Mouse (Mus musculus) forebrain, postnatal 0 days (tissue): ENCODE results near the gene Gls. TPM values are rescaled to one million over a fixed set of nuclear protein-coding genes. Genes with fewer than 3 reads are reported as not detected.

Experiments used
- ATAC-seq: fragments of 200-750 bp; cut with Nextera tagmentation; 2 replicates; pipeline ENCODE4 v1.8.0; 2017; ENCODE audit warnings: mild to moderate bottlenecking, moderate library complexity
- DNase-seq: peaks from one replicate; pipeline ENCODE4 v3.0.0-alpha.2; 2015
- H3K27ac ChIP-seq: fragments of 300-500 bp; sonication (generic); 2 replicates; pipeline ENCODE4 v1.5.1; 2014; ENCODE audit warnings: low read depth, mild to moderate bottlenecking, antibody characterized with exemption, low read length, moderate library complexity, mixed read lengths
- H3K27me3 ChIP-seq: fragments of 300-500 bp; sonication (generic); 2 replicates; pipeline ENCODE4 v1.6.1; 2014; ENCODE audit warnings: mild to moderate bottlenecking, low read length, mixed read lengths; ENCODE audit not compliant: insufficient read depth
- H3K36me3 ChIP-seq: fragments of 300-500 bp; sonication (generic); 2 replicates; pipeline ENCODE4 v1.6.1; 2014; ENCODE audit warnings: mild to moderate bottlenecking, moderate library complexity; ENCODE audit not compliant: insufficient read depth
- H3K4me1 ChIP-seq: fragments of 300-500 bp; sonication (generic); 2 replicates; pipeline ENCODE4 v1.6.1; 2014; ENCODE audit warnings: antibody characterized with exemption; ENCODE audit not compliant: insufficient read depth
- H3K4me2 ChIP-seq: fragments of 300-500 bp; sonication (generic); 2 replicates; pipeline ENCODE4 v1.6.1; 2014; ENCODE audit warnings: low read depth, mild to moderate bottlenecking, moderate library complexity
- H3K4me3 ChIP-seq: fragments of 300-500 bp; sonication (generic); 2 replicates; pipeline ENCODE4 v1.5.1; 2014; ENCODE audit warnings: low read depth, low read length, mixed read lengths
- H3K9ac ChIP-seq: fragments of 300-500 bp; sonication (generic); 2 replicates; pipeline ENCODE4 v1.6.1; 2014; ENCODE audit warnings: mild to moderate bottlenecking
- H3K9me3 ChIP-seq: fragments of 300-500 bp; sonication (generic); 2 replicates; pipeline ENCODE4 v1.6.1; 2016; ENCODE audit warnings: low read length
- CTCF ChIP-seq: sonication (generic); IDR thresholded peaks from 2 replicates; pipeline ENCODE4 v1.5.1; 2016; ENCODE audit warnings: antibody characterized with exemption, control low read depth, low read depth
- WGBS: fragments of 180-500 bp; shearing (Covaris S2); extraction: QIAGEN DNeasy Blood & Tissue Kit; methylation state at CpG from one replicate; pipeline ENCODE4 v1.1.7; 2014; 5-methylcytosine and 5-hydroxymethylcytosine counted together
- polyA plus RNA-seq: library from polyadenylated mRNA; unstranded; fragments of >200 nt; fragmentation: Nextera tagmentation; extraction: Ambion mirVana; gene quantifications from 2 replicates; pipeline ENCODE4 v1.2.1, GENCODE M21; 2015
- total RNA-seq: library from RNA; depleted of rRNA; stranded (reverse); fragments of >200 nt; gene quantifications from 2 replicates; pipeline ENCODE4 v1.2.3, GENCODE M21; 2014

The Gls gene
- total and polyA plus RNA-seq, 2 experiments from 2014 or later, result 27.9 to 254 TPM

DNA sequence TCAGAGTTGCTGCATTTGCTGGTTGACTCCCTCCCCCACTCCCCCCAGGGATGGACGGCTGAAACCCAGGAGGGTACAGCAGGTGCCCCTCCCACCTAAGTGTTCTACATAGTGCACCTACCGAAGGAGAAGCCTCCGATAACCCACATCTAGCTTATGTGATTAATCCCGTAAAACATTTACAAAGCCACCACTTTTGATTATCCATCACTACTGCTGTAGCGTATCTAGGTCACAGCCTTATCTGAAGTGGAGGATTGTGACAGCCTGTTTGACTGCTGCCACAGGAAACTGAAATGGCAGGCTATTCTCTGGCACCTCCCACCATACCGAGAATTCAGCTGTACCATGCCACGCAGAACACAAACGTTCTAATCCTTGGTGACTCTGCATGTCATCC, 61.8 kb downstream of the Gls start:
- DNase-seq, result no peak
- H3K4me1 ChIP-seq, result no peaks in the 10 kb centered on the region
- ATAC-seq, result peak; percentile 38; the same call in 1 of the 2 replicates
- H3K4me3 ChIP-seq, result no peak overlapping the region
- TF ChIP-seq CTCF, result no peak
- no peak overlapping the region for H3K9ac ChIP-seq
- H3K27ac ChIP-seq, result no peak overlapping the region
- peaks cover 6% of the 10 kb centered on the region; the same call in 1 of the 2 replicates for H3K36me3 ChIP-seq
- H3K27me3 ChIP-seq, result no peaks in the 10 kb centered on the region
- 72% methylated on average over 8 of the region's 8 CpGs for WGBS
- H3K4me2 ChIP-seq, result no peak overlapping the region
- no peaks in the 10 kb centered on the region for H3K9me3 ChIP-seq

DNA sequence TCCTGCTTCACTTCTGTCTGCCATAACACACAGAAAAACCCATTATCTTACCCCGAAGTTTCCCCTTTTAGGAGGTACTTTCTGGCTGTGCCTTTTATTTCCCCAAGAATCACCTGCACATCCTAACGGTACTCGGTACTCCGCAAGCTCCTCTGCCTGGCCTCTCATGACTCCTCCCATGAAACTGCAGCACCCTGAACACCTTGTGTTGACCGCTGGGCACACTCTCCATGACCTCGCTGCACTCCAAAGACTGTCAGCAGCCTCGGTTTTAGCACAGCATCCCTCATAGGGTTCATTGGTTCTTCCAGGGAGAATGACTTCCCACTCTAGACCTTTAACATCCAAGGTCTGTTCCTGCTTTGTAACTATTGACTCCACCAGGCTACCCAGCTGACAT, 62.3 kb downstream of the Gls start:
- no peaks in the 10 kb centered on the region for H3K9me3 ChIP-seq
- no peaks in the 10 kb centered on the region for H3K4me1 ChIP-seq
- no peak overlapping the region for H3K27ac ChIP-seq
- H3K36me3 ChIP-seq, result peaks cover 11% of the 10 kb centered on the region
- WGBS, result 78% methylated on average over 7 of the region's 7 CpGs
- no peak overlapping the region for H3K4me3 ChIP-seq
- ATAC-seq (no peak), DNase-seq (no peak)
- H3K4me2 ChIP-seq, result no peak overlapping the region
- H3K27me3 ChIP-seq, result no peaks in the 10 kb centered on the region
- TF ChIP-seq CTCF, result no peak
- no peak overlapping the region for H3K9ac ChIP-seq

DNA sequence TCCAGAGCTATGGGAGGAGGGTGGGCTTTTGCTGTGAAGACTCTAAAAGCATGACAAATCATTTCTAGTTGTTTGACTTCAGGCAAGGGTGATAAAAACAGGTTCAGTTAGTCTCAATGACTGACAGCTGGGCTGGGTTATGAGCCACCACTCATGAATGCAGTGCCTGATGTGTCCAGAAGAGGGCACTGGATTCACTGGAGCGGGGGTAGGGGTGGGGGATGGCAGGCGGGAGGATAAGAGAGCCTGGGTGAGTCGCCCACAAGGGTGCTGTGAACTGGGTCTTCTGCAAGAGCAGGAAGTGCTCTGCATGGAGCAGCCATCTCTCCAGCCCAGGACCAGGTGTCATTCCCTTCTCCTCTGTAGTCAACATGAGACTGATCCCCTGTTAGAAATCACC, 63.0 kb downstream of the Gls start:
- no peak overlapping the region for H3K27ac ChIP-seq
- H3K4me1 ChIP-seq, result no peaks in the 10 kb centered on the region
- peak; percentile 52 for ATAC-seq
- DNase-seq, result no peak
- WGBS, result 15% methylated on average over 3 of the region's 3 CpGs
- H3K36me3 ChIP-seq, result peaks cover 11% of the 10 kb centered on the region
- TF ChIP-seq CTCF, result peak; percentile 59
- H3K9ac ChIP-seq, result no peak overlapping the region
- H3K4me2 ChIP-seq, result no peak overlapping the region
- H3K9me3 ChIP-seq, result no peaks in the 10 kb centered on the region
- H3K4me3 ChIP-seq, result no peak overlapping the region
- H3K27me3 ChIP-seq, result no peaks in the 10 kb centered on the region

DNA sequence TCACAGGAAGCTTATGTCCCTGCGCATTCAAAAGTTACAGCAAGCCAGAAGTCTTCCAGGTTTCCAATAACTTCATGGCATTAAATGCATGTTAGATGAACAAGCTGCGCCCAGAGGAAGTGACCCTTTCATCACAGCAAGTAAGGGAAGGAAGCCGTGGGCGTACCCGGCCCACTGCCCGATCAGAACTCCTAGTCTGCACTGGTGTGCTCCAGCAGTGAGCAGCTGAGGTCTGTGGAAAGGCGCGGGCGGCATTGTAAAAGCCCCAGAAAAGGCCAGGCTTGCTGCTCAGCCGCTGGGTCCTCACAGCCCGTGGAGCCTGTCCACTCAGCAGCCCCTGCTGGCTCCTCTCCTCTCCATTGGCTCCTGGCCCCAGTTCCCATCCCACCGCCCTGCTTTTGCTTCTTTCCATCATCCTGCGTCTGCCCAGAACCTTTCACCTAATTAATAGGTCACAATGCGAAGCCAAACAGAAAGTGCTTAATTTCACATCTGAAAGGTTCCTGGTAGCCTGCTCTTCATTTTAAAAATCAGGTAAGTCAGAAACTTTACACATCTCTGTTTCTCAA, 66.3 kb downstream of the Gls start:
- H3K27me3 ChIP-seq, result no peaks in the 10 kb centered on the region
- H3K9me3 ChIP-seq, result no peaks in the 10 kb centered on the region
- H3K27ac ChIP-seq, result no peak overlapping the region
- no peak for DNase-seq
- WGBS, result 69% methylated on average over 14 of the region's 14 CpGs
- H3K36me3 ChIP-seq, result peaks cover 17% of the 10 kb centered on the region
- H3K4me2 ChIP-seq, result no peak overlapping the region
- H3K9ac ChIP-seq, result no peak overlapping the region
- H3K4me1 ChIP-seq, result no peaks in the 10 kb centered on the region
- 0 out of 2 replicates have a peak, but pooled peaks have one; percentile 14 for ATAC-seq
- no peak for TF ChIP-seq CTCF
- no peak overlapping the region for H3K4me3 ChIP-seq

DNA sequence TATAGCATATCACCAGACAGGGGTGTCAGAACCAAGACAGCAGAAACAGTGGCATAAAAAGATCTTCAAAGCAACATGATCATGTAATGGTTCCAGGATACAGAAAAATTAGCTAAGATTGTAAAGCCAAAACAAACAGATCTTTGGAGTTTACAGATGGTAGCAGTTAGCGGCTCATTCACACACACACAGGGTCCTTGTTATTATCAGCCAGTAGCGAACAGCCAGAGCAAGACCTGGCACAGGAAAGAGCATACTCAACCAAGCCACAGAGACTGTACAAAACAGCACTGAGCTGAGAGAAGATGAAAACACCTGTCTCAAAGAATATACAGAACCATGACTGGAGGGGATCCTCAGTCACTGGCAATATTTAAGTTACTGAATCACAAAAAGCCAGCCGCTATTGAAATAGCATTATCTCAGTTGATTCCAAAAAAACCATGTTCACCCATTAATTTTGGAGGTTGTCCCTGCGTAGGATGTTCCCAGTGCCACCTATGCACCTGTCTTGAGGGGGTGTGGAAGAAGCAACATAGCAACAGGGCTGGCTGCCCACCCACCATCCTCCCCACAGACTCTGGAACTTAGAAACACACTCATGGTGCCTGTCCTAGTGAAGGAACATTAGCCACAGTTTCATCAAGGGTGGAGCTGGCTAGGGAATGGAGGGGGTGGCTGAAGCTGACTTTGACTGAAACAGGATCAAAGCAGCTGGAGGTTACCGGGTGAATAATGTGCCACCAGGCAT, 69.2 kb downstream of the Gls start:
- no peak overlapping the region for H3K4me3 ChIP-seq
- no peaks in the 10 kb centered on the region for H3K4me1 ChIP-seq
- no peak overlapping the region for H3K27ac ChIP-seq
- no peaks in the 10 kb centered on the region for H3K9me3 ChIP-seq
- H3K4me2 ChIP-seq, result no peak overlapping the region
- no peak for TF ChIP-seq CTCF
- DNase-seq (no peak), ATAC-seq (peak; percentile 53; the same call in 1 of the 2 replicates)
- H3K36me3 ChIP-seq, result peaks cover 17% of the 10 kb centered on the region
- WGBS, result 85% methylated on average over 5 of the region's 5 CpGs
- H3K27me3 ChIP-seq, result no peaks in the 10 kb centered on the region
- no peak overlapping the region for H3K9ac ChIP-seq

DNA sequence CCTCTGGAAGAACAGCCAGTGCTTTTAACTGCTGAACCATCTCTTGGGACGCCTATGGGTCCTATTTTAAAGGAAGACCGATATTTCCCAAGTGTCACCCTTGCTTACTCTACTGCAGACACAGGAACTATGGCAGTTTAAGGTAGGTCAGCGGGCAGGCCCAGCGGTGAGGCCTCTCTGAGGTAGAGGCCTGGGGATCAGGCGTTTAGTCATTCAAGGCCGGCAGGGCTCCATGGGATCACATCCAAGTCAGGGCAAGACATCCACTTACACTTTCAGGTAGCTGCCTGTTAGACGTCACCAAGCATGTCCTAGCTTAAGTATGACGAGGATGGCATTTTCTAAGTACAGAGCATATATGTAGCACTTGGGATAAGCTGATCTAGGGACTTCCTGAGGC, 71.9 kb downstream of the Gls start:
- Histone ChIP-seq H3K27ac (no peak overlapping the region), H3K36me3 (peaks cover 10% of the 10 kb centered on the region), H3K9ac (no peak overlapping the region), H3K4me3 (no peak overlapping the region), H3K4me1 (no peaks in the 10 kb centered on the region), H3K4me2 (no peak overlapping the region), H3K27me3 (no peaks in the 10 kb centered on the region), H3K9me3 (no peaks in the 10 kb centered on the region)
- ATAC-seq (no peak), DNase-seq (no peak)
- WGBS, result 90% methylated on average over 8 of the region's 8 CpGs
- TF ChIP-seq CTCF, result no peak

DNA sequence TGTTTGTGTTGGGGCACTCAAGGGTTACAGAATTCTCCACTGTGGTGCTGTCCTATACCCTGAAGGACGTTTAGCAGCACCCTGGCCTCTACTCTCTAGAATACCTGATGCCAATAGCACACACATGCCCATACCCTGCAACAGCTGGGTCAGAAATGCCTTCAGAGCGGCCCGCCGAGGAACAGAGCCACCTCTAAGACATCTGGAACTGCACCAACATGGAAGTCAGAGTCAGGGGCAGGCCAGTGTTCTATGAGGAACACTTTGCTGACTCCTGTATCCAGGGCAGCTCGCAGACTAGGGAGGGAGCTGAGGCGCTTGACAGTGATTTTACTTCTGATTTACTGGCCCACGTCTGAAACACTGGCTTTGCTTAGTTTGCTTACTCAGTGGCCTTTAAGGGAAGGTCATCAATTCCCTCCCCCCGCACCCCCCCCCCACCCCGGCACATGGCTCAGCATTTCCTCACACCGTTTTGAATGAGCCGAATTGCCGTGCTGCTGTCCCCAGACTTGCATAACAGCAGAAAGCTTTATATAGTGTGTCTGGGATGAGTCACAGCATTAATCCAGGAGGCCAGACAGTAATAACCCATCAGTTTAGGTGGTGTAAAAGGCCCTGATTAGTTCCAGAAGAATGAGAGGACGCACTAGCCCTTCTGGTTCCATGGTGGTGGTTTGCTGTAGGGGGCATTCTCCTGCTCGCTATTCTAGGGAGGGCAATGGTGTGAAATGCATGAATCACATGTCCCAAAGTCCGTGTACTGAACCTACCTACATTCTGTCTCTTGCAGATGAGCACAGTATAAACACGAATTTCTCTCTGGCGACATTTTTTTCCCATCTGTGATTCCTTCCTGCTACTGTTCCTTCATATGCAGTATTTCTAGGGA, 74.3 kb downstream of the Gls start:
- no peak overlapping the region for H3K9ac ChIP-seq
- H3K4me2 ChIP-seq, result no peak overlapping the region
- H3K36me3 ChIP-seq, result 0 out of 2 replicates have a peak, but pooled peaks cover 6% of the 10 kb centered on the region
- WGBS, result 81% methylated on average over 17 of the region's 17 CpGs
- no peak for TF ChIP-seq CTCF
- H3K4me3 ChIP-seq, result no peak overlapping the region
- ATAC-seq, result no peak
- DNase-seq, result no peak
- 0 out of 2 replicates have a peak overlapping the region, but pooled peaks have one; percentile 15 for H3K27ac ChIP-seq
- no peaks in the 10 kb centered on the region for H3K4me1 ChIP-seq
- H3K9me3 ChIP-seq, result no peaks in the 10 kb centered on the region
- H3K27me3 ChIP-seq, result no peaks in the 10 kb centered on the region
